Mouse (Mus musculus) stomach, embryonic 16.5 days (tissue): ENCODE measurements around the gene Tor1aip1. TPM values are rescaled to one million over a fixed set of nuclear protein-coding genes. Genes with fewer than 3 reads are reported as not detected.

Experiments used
- ATAC-seq: fragments of 200-750 bp; cut with Nextera tagmentation; 2 replicates; pipeline ENCODE4 v1.8.0; 2017; ENCODE audit warnings: moderate number of reproducible peaks, moderate TSS enrichment; ENCODE audit not compliant: insufficient read depth, low FRiP score
- H3K27ac ChIP-seq: fragments of 300-500 bp; sonication (generic); 2 replicates; pipeline ENCODE4 v1.5.1; 2014; ENCODE audit warnings: low read length
- H3K27me3 ChIP-seq: fragments of 300-500 bp; sonication (generic); 2 replicates; pipeline ENCODE4 v1.6.1; 2014; ENCODE audit warnings: low read length, control low read depth, mixed read lengths; ENCODE audit not compliant: control insufficient read depth, insufficient read depth
- H3K36me3 ChIP-seq: fragments of 300-500 bp; sonication (generic); 2 replicates; pipeline ENCODE4 v1.6.1; 2014; ENCODE audit warnings: low read length; ENCODE audit not compliant: control insufficient read depth, insufficient read depth
- H3K4me1 ChIP-seq: fragments of 300-500 bp; sonication (generic); 2 replicates; pipeline ENCODE4 v1.6.1; 2014; ENCODE audit warnings: low read length, control low read depth, mixed read lengths; ENCODE audit not compliant: control insufficient read depth, insufficient read depth
- H3K4me2 ChIP-seq: fragments of 300-500 bp; sonication (generic); 2 replicates; pipeline ENCODE4 v1.6.1; 2014; ENCODE audit warnings: low read depth, low read length, mixed read lengths
- H3K4me3 ChIP-seq: fragments of 300-500 bp; sonication (generic); replicated peaks from 2 replicates; pipeline ENCODE4 v1.5.1; 2014; ENCODE audit warnings: mild to moderate bottlenecking, low read length
- H3K9ac ChIP-seq: fragments of 300-500 bp; sonication (generic); 2 replicates; pipeline ENCODE4 v1.6.1; 2014; ENCODE audit warnings: low read length
- H3K9me3 ChIP-seq: fragments of 300-500 bp; sonication (generic); replicated peaks from 2 replicates; pipeline ENCODE4 v1.6.1; 2016; ENCODE audit warnings: low read length, control low read depth; ENCODE audit not compliant: control insufficient read depth
- WGBS: fragments of 180-500 bp; shearing (Covaris S2); extraction: QIAGEN DNeasy Blood & Tissue Kit; methylation state at CpG from one replicate; pipeline ENCODE4 v1.1.7; 2014; 5-methylcytosine and 5-hydroxymethylcytosine counted together
- polyA plus RNA-seq: library from polyadenylated mRNA; unstranded; fragments of >200 nt; fragmentation: Nextera tagmentation; extraction: Ambion mirVana; gene quantifications from 2 replicates; pipeline ENCODE4 v1.2.1, GENCODE M21; 2015

The Tor1aip1 gene
- polyA plus RNA-seq, 1 experiment from 2014 or later: 33.8 TPM

DNA sequence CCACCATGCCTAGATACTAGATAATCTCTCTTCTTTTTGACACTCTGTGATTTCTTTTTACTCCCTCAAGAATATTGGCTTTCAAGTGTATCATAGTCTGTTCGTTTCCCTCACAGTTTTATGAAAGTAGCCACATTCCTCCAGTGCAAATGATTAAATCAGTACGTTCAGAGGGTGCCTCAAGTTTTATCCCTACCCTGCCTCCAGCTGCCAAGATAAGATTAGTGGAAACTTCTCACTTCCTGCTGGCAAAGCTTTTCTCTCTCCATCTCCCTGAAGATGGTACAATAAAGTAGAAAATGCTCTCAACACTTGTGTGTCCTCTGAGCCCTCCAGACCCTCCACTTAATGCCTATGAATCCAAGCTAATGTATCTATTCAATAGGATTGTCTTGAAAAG, 61.3 kb downstream of the Tor1aip1 start:
- H3K4me2 ChIP-seq: no peak overlapping the region
- H3K36me3 ChIP-seq: no peaks in the 10 kb centered on the region
- no peaks in the 10 kb centered on the region for H3K27me3 ChIP-seq
- ATAC-seq: no peak
- H3K4me1 ChIP-seq: peaks cover 9% of the 10 kb centered on the region; the same call in 1 of the 2 replicates
- H3K9ac ChIP-seq: no peak overlapping the region
- no peak overlapping the region for H3K27ac ChIP-seq
- WGBS: 41% methylated on average over 2 of the region's 2 CpGs
- no peak overlapping the region for H3K4me3 ChIP-seq
- H3K9me3 ChIP-seq: no peaks in the 10 kb centered on the region

DNA sequence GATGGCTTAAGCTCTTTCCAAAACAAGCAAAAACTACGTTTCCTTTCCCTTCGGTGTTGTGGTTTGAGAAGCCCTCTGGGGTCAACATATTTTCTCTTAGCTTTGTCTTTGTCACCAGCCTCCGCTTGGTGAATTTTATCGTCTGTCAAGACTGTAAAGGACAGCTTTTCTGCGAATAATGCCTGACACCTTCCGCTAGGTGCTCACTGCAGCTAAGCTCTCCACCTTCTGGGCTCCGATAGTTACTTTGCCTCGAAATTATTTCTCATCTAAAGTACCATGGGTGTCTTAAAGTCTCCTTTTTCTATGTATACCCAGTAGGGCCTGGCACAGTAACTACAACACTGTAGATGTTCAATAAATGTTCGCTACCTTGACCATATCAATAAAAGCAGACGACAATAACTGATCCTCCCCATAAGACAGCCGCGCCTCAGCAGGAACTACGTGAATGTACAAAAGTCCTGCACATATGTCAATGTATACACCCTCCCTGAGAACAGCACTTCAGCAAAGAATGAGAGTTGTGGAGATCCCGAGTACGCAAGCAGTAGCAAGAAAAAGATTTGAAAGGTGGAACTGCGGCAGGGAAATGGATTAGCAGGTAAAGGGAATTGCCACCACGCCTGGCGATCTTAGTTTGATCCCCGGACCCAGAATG, 62.4 kb downstream of the Tor1aip1 start:
- Histone ChIP-seq H3K9me3 (no peaks in the 10 kb centered on the region), H3K4me3 (peak overlapping the region; percentile 88), H3K36me3 (no peaks in the 10 kb centered on the region), H3K9ac (peak overlapping the region; percentile 77), H3K4me2 (peak overlapping the region; percentile 90), H3K27me3 (no peaks in the 10 kb centered on the region), H3K4me1 (peaks cover 9% of the 10 kb centered on the region; the same call in 1 of the 2 replicates), H3K27ac (peak overlapping the region; percentile 96)
- 4% methylated on average over 19 of the region's 19 CpGs for WGBS
- no peak for ATAC-seq

DNA sequence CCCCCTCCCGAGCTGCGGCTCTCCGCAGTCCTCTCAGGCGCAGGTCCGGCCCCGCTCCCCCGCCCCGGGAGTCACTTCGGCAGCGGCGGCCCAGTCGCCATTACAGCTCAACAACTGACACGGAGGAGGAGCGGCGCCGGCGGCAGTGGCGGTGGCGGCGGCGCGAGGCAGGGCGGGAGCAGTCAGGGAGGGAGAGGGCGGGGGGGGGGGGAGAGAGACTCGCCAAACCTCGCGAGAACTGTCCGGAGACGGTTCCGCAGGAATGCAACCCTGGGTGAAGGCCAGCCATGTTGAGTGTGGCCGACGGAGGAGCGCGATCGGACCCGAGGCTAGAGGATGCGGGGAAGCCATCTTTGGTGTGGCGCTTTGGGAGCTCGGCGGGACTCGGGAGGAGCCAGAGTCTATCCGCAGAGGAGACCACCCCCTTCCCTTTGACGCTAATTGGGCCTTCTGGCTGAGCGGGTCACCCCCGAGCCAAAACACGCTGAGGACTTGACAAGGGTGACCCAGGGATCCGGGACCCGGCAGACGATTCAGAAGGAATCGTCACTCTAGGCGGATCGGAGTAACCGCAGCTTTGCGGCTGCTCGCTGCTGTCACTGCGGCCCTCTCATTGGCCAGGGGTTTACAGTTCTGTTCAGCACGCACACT, 63.1 kb downstream of the Tor1aip1 start, which contains the start of gene Cep350:
Cep350 (minus strand) TSS at position 188 of the 651 bp plus-strand sequence.
- Histone ChIP-seq H3K4me2 (peak within 1 kb of the TSS; percentile 90), H3K4me3 (peak within 1 kb of the TSS; percentile 88), H3K27me3 (no peaks in the 10 kb centered on the region), H3K9me3 (no peaks in the 10 kb centered on the region), H3K36me3 (no peaks in the 10 kb centered on the region), H3K4me1 (peaks cover 9% of the 10 kb centered on the region; the same call in 1 of the 2 replicates), H3K27ac (peak within 1 kb of the TSS; percentile 96), H3K9ac (peak within 1 kb of the TSS; percentile 98)
- ATAC-seq: peak; percentile 99
- under 1% methylated on average over 48 of the region's 57 CpGs for WGBS

DNA sequence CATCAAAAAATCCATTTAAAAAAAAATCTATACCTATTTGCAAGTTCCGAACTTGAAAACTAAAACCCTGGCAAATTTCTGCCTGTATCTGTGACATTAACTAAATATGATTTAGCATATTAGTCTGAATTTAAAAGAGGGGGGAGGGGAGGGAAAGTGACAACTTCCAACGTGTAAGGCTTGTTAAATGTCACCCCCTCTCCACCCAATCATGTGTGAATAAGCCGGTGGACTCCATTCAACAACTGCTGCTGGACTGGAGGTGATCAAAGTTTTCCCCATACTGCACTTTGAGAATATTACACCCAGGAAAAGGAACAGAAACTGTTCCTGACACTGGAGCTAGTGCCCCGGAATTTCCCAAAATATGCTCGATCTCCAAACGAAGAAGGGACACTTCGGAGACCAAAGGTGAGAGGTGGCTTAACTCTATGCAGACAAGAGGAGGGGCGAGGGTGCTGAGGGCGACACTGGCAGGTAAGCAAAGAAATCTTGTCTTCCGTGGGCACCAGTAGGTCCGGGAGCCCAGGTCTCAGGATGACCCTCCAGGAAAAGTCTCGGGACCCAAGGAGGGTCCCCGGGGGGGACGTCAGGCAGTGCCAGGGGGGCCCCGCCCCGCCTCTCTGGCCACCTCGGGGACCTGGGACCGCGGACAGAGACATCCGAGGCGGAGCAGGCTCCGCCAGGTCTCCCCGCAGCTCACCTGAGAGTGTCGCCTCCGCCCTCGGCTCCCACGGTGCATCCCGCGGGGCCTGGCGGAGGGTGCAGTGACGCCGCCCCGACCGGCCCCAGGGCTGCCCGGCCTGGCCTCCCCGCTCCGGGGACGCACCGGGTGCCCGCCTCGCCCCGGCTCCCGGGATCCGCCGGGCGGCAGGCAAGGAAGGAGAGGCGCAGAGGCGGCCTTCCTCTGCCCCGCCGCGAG, 63.9 kb downstream of the Tor1aip1 start:
- Histone ChIP-seq H3K9ac (peak overlapping the region; percentile 98), H3K9me3 (no peaks in the 10 kb centered on the region), H3K36me3 (no peaks in the 10 kb centered on the region), H3K4me1 (peaks cover 9% of the 10 kb centered on the region; the same call in 1 of the 2 replicates), H3K4me3 (peak overlapping the region; percentile 88), H3K4me2 (peak overlapping the region; percentile 61), H3K27ac (peak overlapping the region; percentile 82), H3K27me3 (no peaks in the 10 kb centered on the region)
- 3% methylated on average over 36 of the region's 51 CpGs for WGBS
- ATAC-seq: peak; percentile 51

Other genes with a start within 250 kb of the Tor1aip1 start
- 94.7 and 110 TPM in 2 replicates for gene Qsox1, start 223.6 kb downstream of the Tor1aip1 start, polyA plus RNA-seq
- 5.4 and 6.4 TPM in 2 replicates for gene Cep350, start 63.2 kb downstream of the Tor1aip1 start, polyA plus RNA-seq
- gene Tor1aip2, start 1.1 kb downstream of the Tor1aip1 start, polyA plus RNA-seq: 119 and 120 TPM in 2 replicates
- gene Fam163a, start 168.5 kb upstream of the Tor1aip1 start, polyA plus RNA-seq: 4.2 and 4.5 TPM in 2 replicates